Mouse (Mus musculus): ENCODE data around the gene Mical2.

GRCm38 (mm10) chr7:112390252-112390936, 164.7 kb downstream of the Mical2 start:
- no peak for TF ChIP-seq GATA1 (IDR thresholded peaks at IDR 0.05; ENCODE audit: low read length)
- TF ChIP-seq TAL1 (IDR thresholded peaks at IDR 0.05; ENCODE audit: low read length): no peak

Data from erythroblast, embryonic 14.5 days (primary cell).